Mouse (Mus musculus) layer of hippocampus, adult 9-11 months (tissue): Measurements from ENCODE around the gene Fancl.
A peak's percentile ranks its signal among the peaks of the same experiment; 100 is the strongest.
"Not testable (repeated sequence)": the region's sequence is repeated elsewhere in the genome, so short reads cannot be mapped to it uniquely, and the experiment has no call there.

ENCODE experiments used
- DNase-seq: peaks from one replicate; pipeline ENCODE4 v3.0.0; 2022

Gene Fancl

GRCm38 (mm10) chr11:26385971-26386370, at the start of gene Fancl:
Fancl (plus strand) TSS chr11:26386135.
- no peak for DNase-seq

- no peak for DNase-seq
Observed at GRCm38 (mm10) chr11:26336848-26337247, 49.1 kb upstream of the Fancl start.

- not testable (repeated sequence) for DNase-seq
Observed at GRCm38 (mm10) chr11:26370176-26370575, 15.8 kb upstream of the Fancl start.

GRCm38 (mm10) chr11:26371980-26372379, 14.0 kb upstream of the Fancl start:
- DNase-seq, result not testable (repeated sequence)

- no peak for DNase-seq
Observed at GRCm38 (mm10) chr11:26374132-26374531, 11.8 kb upstream of the Fancl start.

GRCm38 (mm10) chr11:26378074-26378473, 7.9 kb upstream of the Fancl start:
- no peak for DNase-seq

GRCm38 (mm10) chr11:26381499-26381898, 4.4 kb upstream of the Fancl start:
- no peak for DNase-seq

- no peak for DNase-seq
Observed at GRCm38 (mm10) chr11:26386678-26387077, 743 bp downstream of the Fancl start.

- DNase-seq, result peak; percentile 92
Observed at GRCm38 (mm10) chr11:26387087-26387611, 1.2 kb downstream of the Fancl start.

- DNase-seq, result no peak
Observed at GRCm38 (mm10) chr11:26395561-26395960, 9.6 kb downstream of the Fancl start.

- no peak for DNase-seq
Observed at GRCm38 (mm10) chr11:26412972-26413371, 27.0 kb downstream of the Fancl start.

- no peak for DNase-seq
Observed at GRCm38 (mm10) chr11:26421472-26421871, 35.5 kb downstream of the Fancl start.

GRCm38 (mm10) chr11:26434229-26434628, 48.3 kb downstream of the Fancl start:
- no peak for DNase-seq

GRCm38 (mm10) chr11:26437818-26438217, 51.9 kb downstream of the Fancl start:
- DNase-seq, result peak; percentile 19

GRCm38 (mm10) chr11:26441121-26441520, 55.2 kb downstream of the Fancl start:
- DNase-seq, result no peak

GRCm38 (mm10) chr11:26444374-26444773, 58.4 kb downstream of the Fancl start:
- no peak for DNase-seq

GRCm38 (mm10) chr11:26449789-26450188, 63.9 kb downstream of the Fancl start:
- no peak for DNase-seq

- DNase-seq, result no peak
Observed at GRCm38 (mm10) chr11:26450636-26451035, 64.7 kb downstream of the Fancl start.

GRCm38 (mm10) chr11:26451228-26451627, 65.3 kb downstream of the Fancl start:
- no peak for DNase-seq

- no peak for DNase-seq
Observed at GRCm38 (mm10) chr11:26452693-26453092, 66.8 kb downstream of the Fancl start.

GRCm38 (mm10) chr11:26454081-26454480, 68.1 kb downstream of the Fancl start:
- no peak for DNase-seq

GRCm38 (mm10) chr11:26477037-26477739, 91.3 kb downstream of the Fancl start:
- no peak for DNase-seq

GRCm38 (mm10) chr11:26481691-26482242, 95.8 kb downstream of the Fancl start:
- peak; percentile 19 for DNase-seq

GRCm38 (mm10) chr11:26489761-26490466, 104.0 kb downstream of the Fancl start:
- peak; percentile 22 for DNase-seq
